Mouse (Mus musculus): ENCODE results near the gene Ahdc1. TPM values are rescaled to one million over a fixed set of nuclear protein-coding genes. Genes with fewer than 3 reads are reported as not detected.

The Ahdc1 gene
- polyA plus RNA-seq, 1 experiment, result 25.8 TPM

DNA sequence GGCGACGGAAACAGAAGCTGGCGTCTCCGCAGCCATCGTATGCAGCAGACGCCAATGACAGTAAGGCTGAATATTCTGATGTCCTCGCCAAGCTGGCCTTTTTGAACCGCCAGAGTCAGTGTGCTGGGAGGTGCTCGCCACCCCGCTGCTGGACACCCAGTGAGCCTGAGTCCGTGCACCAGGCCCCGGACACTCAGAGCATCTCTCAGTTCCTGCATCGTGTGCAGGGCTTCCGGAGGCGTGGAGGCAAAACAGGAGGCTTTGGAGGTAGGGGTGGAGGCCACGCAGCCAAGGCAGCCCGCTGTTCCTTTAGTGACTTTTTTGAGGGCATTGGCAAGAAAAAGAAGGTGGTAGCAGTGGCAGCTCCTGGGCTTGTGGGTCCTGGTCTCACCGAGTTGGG lies 52.1 kb downstream of the Ahdc1 start:
- no peak overlapping the region for H3K4me3 ChIP-seq (replicated peaks; ENCODE audit: extremely low read depth, low read depth, low read length)
- no peak for TF ChIP-seq CTCF (IDR thresholded peaks at IDR 0.05; ENCODE audit: insufficient read depth, low read length)
- no peak for TF ChIP-seq POLR2A (IDR thresholded peaks at IDR 0.05; ENCODE audit: borderline replicate concordance, extremely low read depth, low read depth, low read length)
- H3K4me1 ChIP-seq (ENCODE audit: control insufficient read depth, insufficient read depth, low read length), result peaks cover under 1% of the 10 kb centered on the region; the same call in 1 of the 2 replicates
- WGBS, result 95% methylated on average over 18 of the region's 18 CpGs
- no peak for DNase-seq

DNA sequence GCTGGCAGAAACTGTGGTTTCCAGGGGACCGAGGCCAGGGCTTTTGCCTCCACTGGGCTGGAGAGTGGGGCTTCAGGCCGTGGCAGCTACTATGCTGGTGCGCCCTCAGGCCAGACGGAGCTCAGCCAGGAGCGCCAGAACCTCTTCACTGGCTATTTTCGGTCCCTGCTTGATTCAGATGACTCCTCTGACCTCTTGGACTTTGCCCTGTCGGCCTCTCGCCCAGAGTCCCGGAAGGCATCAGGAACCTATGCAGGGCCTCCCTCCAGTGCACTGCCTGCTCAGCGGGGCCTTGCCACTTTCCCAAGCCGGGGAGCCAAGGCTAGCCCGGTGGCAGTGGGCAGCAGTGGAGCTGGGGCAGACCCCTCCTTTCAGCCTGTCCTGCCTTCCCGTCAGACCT lies 52.7 kb downstream of the Ahdc1 start:
- Histone ChIP-seq H3K4me1 (ENCODE audit: control insufficient read depth, insufficient read depth, low read length) (no peaks in the 10 kb centered on the region), H3K4me3 (replicated peaks; ENCODE audit: extremely low read depth, low read depth, low read length) (no peak overlapping the region)
- no peak for DNase-seq
- TF ChIP-seq POLR2A (IDR thresholded peaks at IDR 0.05; ENCODE audit: borderline replicate concordance, extremely low read depth, low read depth, low read length) (no peak), CTCF (IDR thresholded peaks at IDR 0.05; ENCODE audit: insufficient read depth, low read length) (no peak)
- 88% methylated on average over 13 of the region's 13 CpGs for WGBS

DNA sequence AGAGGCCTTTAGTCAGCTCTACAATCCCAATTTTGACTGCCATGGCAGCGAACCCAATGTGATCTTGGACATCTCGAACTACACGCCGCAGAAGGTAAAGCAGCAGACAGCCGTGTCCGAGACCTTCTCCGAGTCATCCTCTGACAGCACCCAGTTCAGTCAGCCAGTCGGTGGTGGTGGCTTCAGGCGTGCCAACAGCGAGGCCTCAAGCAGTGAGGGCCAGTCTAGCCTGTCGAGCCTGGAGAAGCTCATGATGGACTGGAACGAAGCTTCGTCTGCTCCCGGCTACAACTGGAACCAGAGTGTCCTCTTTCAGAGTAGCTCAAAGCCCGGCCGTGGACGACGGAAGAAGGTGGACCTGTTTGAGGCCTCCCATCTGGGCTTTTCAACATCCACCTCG lies 53.7 kb downstream of the Ahdc1 start:
- 92% methylated on average over 19 of the region's 19 CpGs for WGBS

DNA sequence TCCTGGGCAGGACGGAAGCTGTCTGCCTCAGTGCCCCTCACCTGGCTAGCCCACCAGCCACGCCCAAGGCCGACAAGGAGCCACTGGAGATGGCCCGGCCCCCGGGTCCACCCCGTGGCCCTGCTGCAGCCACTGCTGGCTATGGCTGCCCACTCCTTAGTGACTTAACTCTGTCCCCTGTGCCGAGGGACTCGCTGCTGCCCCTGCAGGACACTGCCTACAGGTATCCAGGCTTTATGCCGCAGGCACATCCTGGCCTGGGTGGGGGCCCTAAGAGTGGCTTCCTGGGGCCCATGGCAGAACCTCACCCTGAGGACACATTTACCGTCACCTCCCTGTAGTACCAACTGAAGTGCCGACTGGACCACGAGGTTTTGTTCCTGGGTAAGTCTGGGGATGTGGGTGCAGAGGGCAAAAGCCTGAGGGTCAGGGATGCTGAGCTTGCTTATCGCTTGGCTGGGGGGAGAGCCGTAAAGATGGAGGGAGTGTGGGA lies 54.9 kb downstream of the Ahdc1 start:
- no peak for DNase-seq
- H3K4me3 ChIP-seq (replicated peaks; ENCODE audit: extremely low read depth, low read depth, low read length), result no peak overlapping the region
- 93% methylated on average over 14 of the region's 14 CpGs for WGBS
- TF ChIP-seq CTCF (IDR thresholded peaks at IDR 0.05; ENCODE audit: insufficient read depth, low read length) (no peak), POLR2A (IDR thresholded peaks at IDR 0.05; ENCODE audit: borderline replicate concordance, extremely low read depth, low read depth, low read length) (no peak)
- no peaks in the 10 kb centered on the region for H3K4me1 ChIP-seq (ENCODE audit: control insufficient read depth, insufficient read depth, low read length)

More for the DNA sequence above, 53.7 kb downstream of the Ahdc1 start:
- Histone ChIP-seq H3K4me1 (ENCODE audit: control insufficient read depth, insufficient read depth, low read length) (no peaks in the 10 kb centered on the region), H3K4me3 (replicated peaks; ENCODE audit: extremely low read depth, low read depth, low read length) (no peak overlapping the region)
- TF ChIP-seq POLR2A (IDR thresholded peaks at IDR 0.05; ENCODE audit: borderline replicate concordance, extremely low read depth, low read depth, low read length), result no peak
- no peak for TF ChIP-seq CTCF (IDR thresholded peaks at IDR 0.05; ENCODE audit: insufficient read depth, low read length)
- DNase-seq, result no peak

DNA sequence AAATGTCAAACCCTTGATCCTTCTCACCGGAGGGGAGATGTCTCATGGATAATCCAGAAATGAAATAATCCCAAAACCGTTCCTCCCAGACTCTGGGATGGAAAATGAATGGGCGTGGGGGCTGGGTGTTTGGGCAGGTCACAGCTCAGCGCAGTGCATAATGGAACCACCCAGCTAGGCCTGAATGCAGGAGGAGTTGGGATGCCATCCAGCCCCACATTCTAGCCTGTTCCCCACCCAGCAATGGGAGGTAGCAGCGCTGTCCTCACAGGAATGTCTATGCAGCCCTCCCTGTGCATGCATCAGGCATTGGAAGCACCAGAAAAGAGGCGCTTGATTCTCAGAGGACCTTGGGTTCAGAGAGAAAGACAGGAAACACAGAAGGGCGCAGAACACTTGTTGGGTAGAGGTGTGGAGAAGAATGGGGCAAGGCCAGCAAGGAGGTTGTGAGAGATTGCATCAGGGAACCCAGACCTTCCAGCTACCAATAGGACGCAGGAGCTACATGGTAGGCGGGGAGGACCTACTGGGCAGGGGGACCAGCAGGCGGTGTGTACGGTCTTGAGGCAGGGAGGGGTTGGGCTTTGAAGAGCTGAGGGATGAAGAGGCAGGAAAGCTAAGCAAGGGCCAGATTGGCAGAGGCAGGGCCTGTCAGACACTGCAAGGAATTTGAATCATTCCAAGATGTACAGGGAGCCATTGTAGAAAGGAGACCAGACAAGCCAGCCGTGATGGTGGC lies 57.5 kb downstream of the Ahdc1 start:
- TF ChIP-seq CTCF (IDR thresholded peaks at IDR 0.05; ENCODE audit: insufficient read depth, low read length), result no peak
- Histone ChIP-seq H3K4me3 (replicated peaks; ENCODE audit: extremely low read depth, low read depth, low read length) (no peak overlapping the region), H3K4me1 (ENCODE audit: control insufficient read depth, insufficient read depth, low read length) (peaks cover 5% of the 10 kb centered on the region)
- DNase-seq, result no peak
- WGBS, result 67% methylated on average over 12 of the region's 12 CpGs

DNA sequence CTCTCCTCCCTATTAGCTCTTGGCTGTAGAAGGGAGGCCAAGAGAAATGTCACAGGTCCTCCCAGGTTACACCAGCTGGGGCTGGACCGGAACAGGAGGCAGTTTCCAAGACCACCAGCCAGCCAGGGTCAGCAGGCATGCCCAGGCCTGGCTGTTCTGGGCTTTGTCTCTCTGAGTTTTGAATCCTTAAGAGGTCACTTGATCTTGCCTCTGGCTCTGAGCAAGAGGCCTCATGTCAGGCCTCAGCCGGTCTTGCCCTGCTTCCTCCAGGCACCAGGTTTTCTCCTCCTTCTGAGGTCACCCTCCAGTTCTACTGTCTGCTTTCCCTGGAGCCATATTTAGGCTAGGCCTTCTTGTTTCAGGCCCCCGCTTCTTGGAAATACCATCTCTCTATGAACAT lies 59.3 kb downstream of the Ahdc1 start:
- TF ChIP-seq CTCF (IDR thresholded peaks at IDR 0.05; ENCODE audit: insufficient read depth, low read length) (no peak), POLR2A (IDR thresholded peaks at IDR 0.05; ENCODE audit: borderline replicate concordance, extremely low read depth, low read depth, low read length) (no peak)
- Histone ChIP-seq H3K4me3 (replicated peaks; ENCODE audit: extremely low read depth, low read depth, low read length) (no peak overlapping the region), H3K4me1 (ENCODE audit: control insufficient read depth, insufficient read depth, low read length) (peaks cover 7% of the 10 kb centered on the region)
- no peak for DNase-seq
- 69% methylated on average over 3 of the region's 3 CpGs for WGBS

DNA sequence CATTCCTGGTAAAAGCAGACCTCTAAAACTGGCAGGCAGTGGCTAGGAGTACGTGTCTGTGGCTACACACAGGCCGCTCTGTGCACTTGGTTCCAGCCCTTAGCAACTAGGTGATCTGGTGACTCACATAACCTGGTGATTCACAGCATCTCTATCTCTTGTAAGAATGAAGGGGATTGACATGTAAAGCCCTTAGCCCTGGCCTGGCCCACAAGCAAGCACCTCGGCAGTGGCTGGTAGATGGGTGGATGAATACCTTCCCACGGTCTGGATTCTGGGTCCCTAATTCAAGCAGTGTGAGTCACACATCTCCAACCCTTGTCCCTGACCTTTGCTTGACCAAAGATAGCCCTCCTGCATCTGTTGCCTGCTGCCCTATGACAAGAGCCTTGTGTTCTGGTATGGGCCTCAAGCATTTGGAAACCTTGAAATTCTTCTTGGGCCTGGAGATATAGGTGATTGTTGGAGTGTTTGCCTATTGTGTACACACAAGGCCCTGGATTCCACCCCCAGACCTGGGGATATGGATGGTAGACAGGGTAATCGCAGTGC lies 59.8 kb downstream of the Ahdc1 start:
- WGBS, result 78% methylated on average over 5 of the region's 5 CpGs
- TF ChIP-seq CTCF (IDR thresholded peaks at IDR 0.05; ENCODE audit: insufficient read depth, low read length) (no peak), POLR2A (IDR thresholded peaks at IDR 0.05; ENCODE audit: borderline replicate concordance, extremely low read depth, low read depth, low read length) (no peak)
- DNase-seq, result no peak
- no peak overlapping the region for H3K4me3 ChIP-seq (replicated peaks; ENCODE audit: extremely low read depth, low read depth, low read length)
- H3K4me1 ChIP-seq (ENCODE audit: control insufficient read depth, insufficient read depth, low read length), result peaks cover 7% of the 10 kb centered on the region

DNA sequence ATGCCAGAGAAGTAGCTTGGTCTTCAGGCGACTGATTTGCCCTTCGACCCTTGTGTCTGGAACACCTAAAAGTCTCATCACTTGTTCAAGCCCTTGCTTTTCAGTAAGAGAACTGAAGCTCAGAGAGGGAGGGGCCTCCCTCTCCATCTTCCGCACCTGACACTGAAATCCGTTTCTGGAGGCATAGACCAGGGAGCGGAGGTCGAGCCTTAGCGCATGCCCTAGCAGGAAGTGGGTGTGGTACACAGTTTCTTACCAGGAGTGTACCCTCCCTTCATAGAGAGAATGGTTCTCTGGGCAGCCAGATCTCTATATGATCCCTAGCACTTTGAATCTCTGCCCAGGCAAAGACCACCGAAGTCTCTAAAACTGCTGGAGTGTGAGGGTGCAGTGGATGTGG lies 62.1 kb downstream of the Ahdc1 start:
- no peak for DNase-seq
- Histone ChIP-seq H3K4me1 (ENCODE audit: control insufficient read depth, insufficient read depth, low read length) (peaks cover 7% of the 10 kb centered on the region), H3K4me3 (replicated peaks; ENCODE audit: extremely low read depth, low read depth, low read length) (no peak overlapping the region)
- no peak for TF ChIP-seq CTCF (IDR thresholded peaks at IDR 0.05; ENCODE audit: insufficient read depth, low read length)
- no peak for TF ChIP-seq POLR2A (IDR thresholded peaks at IDR 0.05; ENCODE audit: borderline replicate concordance, extremely low read depth, low read depth, low read length)
- WGBS, result 44% methylated on average over 8 of the region's 8 CpGs

DNA sequence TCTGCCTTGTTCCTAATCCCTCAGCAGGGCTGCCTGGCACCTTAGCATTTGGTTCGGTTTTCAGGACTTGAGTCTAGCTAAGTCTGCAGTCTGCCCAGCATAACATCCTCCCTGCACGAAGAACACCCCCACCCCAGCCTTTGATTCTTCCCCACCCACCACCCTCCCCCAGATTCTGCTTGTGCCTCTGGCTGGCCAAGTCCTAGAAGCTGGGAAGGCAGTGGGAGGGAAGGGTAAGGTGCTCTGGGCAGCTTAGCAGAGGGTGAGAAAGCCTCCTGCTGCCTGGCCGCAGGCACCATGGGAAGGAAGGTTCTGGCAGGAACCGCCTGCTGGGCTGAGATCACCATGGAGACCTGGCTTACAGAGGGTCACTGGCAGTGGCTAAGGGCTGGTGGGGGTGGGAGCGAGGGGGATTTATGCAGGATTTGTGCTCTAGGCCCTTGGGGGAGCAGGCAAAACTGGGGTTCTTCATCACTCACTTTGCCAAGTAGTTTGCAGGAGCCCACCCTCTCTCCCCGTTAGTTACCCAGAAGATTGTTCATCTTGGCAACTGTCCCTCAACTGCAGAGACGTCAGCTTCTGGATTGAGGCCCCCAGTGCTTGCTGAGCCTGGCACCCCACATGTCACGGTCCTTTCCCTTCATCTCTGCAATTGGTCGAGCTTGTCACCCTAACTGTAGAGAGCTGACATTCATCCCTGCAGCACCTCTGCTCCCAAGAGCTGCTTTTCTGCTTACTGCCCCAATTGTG lies 63.2 kb downstream of the Ahdc1 start:
- DNase-seq, result no peak
- Histone ChIP-seq H3K4me3 (replicated peaks; ENCODE audit: extremely low read depth, low read depth, low read length) (no peak overlapping the region), H3K4me1 (ENCODE audit: control insufficient read depth, insufficient read depth, low read length) (peaks cover 7% of the 10 kb centered on the region)
- TF ChIP-seq POLR2A (IDR thresholded peaks at IDR 0.05; ENCODE audit: borderline replicate concordance, extremely low read depth, low read depth, low read length), result no peak
- TF ChIP-seq CTCF (IDR thresholded peaks at IDR 0.05; ENCODE audit: insufficient read depth, low read length), result no peak
- WGBS, result 63% methylated on average over 9 of the region's 9 CpGs

All from lung, adult 2 months (tissue).